Mouse (Mus musculus): ENCODE measurements around the gene Spag16. TPM values are rescaled to one million over a fixed set of nuclear protein-coding genes. Genes with fewer than 3 reads are reported as not detected.
"Not testable (repeated sequence)": the region's sequence is repeated elsewhere in the genome, so short reads cannot be mapped to it uniquely, and the experiment has no call there.

The Spag16 gene
- polyA plus RNA-seq, 1 experiment from 2014 or later, result 0.70 TPM

- no peak overlapping the region for H3K4me2 ChIP-seq
- H3K27ac ChIP-seq (replicated peaks), result no peak overlapping the region
- H3K4me1 ChIP-seq, result no peaks in the 10 kb centered on the region
- no peaks in the 10 kb centered on the region for H3K36me3 ChIP-seq
- ATAC-seq (ENCODE audit: extremely low read depth, insufficient number of reproducible peaks, low FRiP score, low TSS enrichment), result no peak
- no peak overlapping the region for H3K9ac ChIP-seq
- no peak overlapping the region for H3K4me3 ChIP-seq
- 79% methylated on average over 2 of the region's 2 CpGs for WGBS
- H3K9me3 ChIP-seq, result no peaks in the 10 kb centered on the region
- no peaks in the 10 kb centered on the region for H3K27me3 ChIP-seq (replicated peaks)
These were observed 4.2 kb downstream of the Spag16 start for GRCm38 (mm10) chr1:69831002-69831401.

DNA sequence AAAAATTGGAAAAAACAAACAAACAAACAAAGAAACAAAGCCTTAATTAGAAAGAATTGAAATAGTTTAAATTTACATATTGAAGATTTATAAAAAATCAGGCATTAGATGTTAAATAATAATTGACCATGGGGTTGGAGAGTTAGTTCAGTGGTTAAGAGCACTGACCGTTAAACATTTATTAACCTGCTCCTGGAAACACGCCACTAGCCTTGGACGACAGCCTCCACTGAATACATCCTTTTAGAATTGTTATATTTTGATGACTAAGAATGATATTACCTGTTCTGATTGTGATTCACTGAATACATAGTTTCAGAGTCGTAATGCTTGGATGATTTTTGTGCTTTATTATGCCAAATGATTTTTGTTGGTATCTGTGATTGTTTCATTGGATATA is 6.7 kb downstream of the Spag16 start:
- not testable (repeated sequence) for H3K4me2 ChIP-seq; H3K27ac ChIP-seq (replicated peaks); H3K9me3 ChIP-seq; H3K4me3 ChIP-seq; H3K27me3 ChIP-seq (replicated peaks); H3K36me3 ChIP-seq; H3K4me1 ChIP-seq; H3K9ac ChIP-seq; ATAC-seq (ENCODE audit: extremely low read depth, insufficient number of reproducible peaks, low FRiP score, low TSS enrichment)
- 73% methylated on average over 4 of the region's 4 CpGs for WGBS

DNA sequence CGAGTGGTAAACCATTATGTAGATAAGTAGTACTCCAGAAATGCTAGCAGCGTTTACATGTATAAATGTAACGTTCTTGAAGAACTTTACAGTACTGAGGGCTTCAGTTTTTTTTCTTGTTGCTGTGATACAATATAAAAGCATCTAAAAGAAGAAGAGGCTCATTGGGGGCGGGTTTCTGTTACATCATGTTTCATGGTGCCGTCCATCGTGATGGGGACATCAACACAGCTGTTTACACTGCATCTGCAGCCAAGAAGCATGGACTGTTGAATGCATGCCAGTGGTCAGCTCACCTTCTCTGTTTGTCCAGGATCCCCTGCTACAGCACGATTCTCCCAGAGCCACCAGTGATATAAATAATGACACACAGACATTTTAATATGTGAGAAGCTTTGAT is 26.7 kb downstream of the Spag16 start:
- no peaks in the 10 kb centered on the region for H3K27me3 ChIP-seq (replicated peaks)
- H3K9me3 ChIP-seq, result no peaks in the 10 kb centered on the region
- H3K4me2 ChIP-seq, result no peak overlapping the region
- no peak for ATAC-seq (ENCODE audit: extremely low read depth, insufficient number of reproducible peaks, low FRiP score, low TSS enrichment)
- no peaks in the 10 kb centered on the region for H3K36me3 ChIP-seq
- no peak overlapping the region for H3K4me3 ChIP-seq
- 69% methylated on average over 7 of the region's 7 CpGs for WGBS
- no peak overlapping the region for H3K27ac ChIP-seq (replicated peaks)
- no peak overlapping the region for H3K9ac ChIP-seq
- no peaks in the 10 kb centered on the region for H3K4me1 ChIP-seq

DNA sequence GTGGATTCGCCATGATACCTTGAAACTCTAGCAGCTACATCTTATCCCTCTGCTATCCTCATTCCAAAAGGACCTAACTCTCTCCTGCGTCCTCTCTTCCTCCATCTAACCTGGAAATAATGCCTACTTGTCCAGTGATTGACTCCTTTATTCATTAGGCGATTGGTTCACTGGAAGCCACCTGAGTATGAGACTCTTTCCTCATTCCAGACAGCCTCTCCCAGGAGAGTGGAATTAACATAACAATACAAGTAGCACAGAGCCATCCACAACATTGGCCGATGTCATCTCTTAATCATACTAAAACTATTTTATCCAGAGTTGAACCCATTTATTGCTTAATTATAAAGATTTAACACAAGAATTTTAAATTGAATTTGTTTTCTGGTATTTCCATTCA is 41.0 kb downstream of the Spag16 start:
- Histone ChIP-seq H3K9ac (no peak overlapping the region), H3K4me3 (no peak overlapping the region), H3K36me3 (no peaks in the 10 kb centered on the region), H3K9me3 (no peaks in the 10 kb centered on the region), H3K4me2 (no peak overlapping the region), H3K4me1 (no peaks in the 10 kb centered on the region), H3K27ac (replicated peaks) (no peak overlapping the region), H3K27me3 (replicated peaks) (no peaks in the 10 kb centered on the region)
- no peak for ATAC-seq (ENCODE audit: extremely low read depth, insufficient number of reproducible peaks, low FRiP score, low TSS enrichment)
- WGBS, result 76% methylated on average over 4 of the region's 4 CpGs

GRCm38 (mm10) chr1:69956606-69957005 is 129.8 kb downstream of the Spag16 start:
- H3K4me1 ChIP-seq, result no peaks in the 10 kb centered on the region
- no peaks in the 10 kb centered on the region for H3K36me3 ChIP-seq
- H3K9me3 ChIP-seq, result no peaks in the 10 kb centered on the region
- ATAC-seq (ENCODE audit: extremely low read depth, insufficient number of reproducible peaks, low FRiP score, low TSS enrichment), result no peak
- H3K27ac ChIP-seq (replicated peaks), result no peak overlapping the region
- no peaks in the 10 kb centered on the region for H3K27me3 ChIP-seq (replicated peaks)
- 46% methylated on average over 3 of the region's 3 CpGs for WGBS
- no peak overlapping the region for H3K4me2 ChIP-seq
- no peak overlapping the region for H3K4me3 ChIP-seq
- H3K9ac ChIP-seq, result no peak overlapping the region

DNA sequence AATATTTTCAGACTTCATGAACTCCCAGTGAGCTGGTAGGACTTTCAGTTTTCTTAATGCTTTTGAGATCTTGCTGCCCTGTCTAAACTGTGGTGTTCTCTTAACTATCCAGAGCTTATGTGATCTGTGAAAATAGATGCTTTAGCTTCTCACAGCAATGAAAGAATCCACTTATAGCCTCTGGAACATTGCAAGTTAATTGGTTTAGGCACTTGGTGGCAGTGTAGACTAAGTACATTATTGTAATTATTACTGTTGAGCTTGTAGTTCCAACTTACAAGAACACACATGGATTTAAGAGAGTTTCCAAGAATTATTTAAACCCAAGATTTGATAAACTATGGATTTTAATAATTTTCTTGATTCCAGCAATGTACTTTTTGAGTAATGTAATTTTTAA is 170.1 kb downstream of the Spag16 start:
- H3K4me1 ChIP-seq, result no peaks in the 10 kb centered on the region
- no peak overlapping the region for H3K9ac ChIP-seq

GRCm38 (mm10) chr1:70012991-70013390 is 186.2 kb downstream of the Spag16 start:
- Histone ChIP-seq H3K9me3 (no peaks in the 10 kb centered on the region), H3K4me2 (no peak overlapping the region), H3K9ac (no peak overlapping the region), H3K4me3 (no peak overlapping the region), H3K4me1 (no peaks in the 10 kb centered on the region), H3K36me3 (no peaks in the 10 kb centered on the region), H3K27ac (replicated peaks) (no peak overlapping the region), H3K27me3 (replicated peaks) (no peaks in the 10 kb centered on the region)
- no peak for ATAC-seq (ENCODE audit: extremely low read depth, insufficient number of reproducible peaks, low FRiP score, low TSS enrichment)
- WGBS, result 73% methylated on average over 3 of the region's 3 CpGs

More for the DNA sequence above, 170.1 kb downstream of the Spag16 start:
- Histone ChIP-seq H3K4me2 (no peak overlapping the region), H3K9me3 (no peaks in the 10 kb centered on the region), H3K4me3 (no peak overlapping the region), H3K36me3 (no peaks in the 10 kb centered on the region), H3K27me3 (replicated peaks) (no peaks in the 10 kb centered on the region), H3K27ac (replicated peaks) (no peak overlapping the region)
- ATAC-seq (ENCODE audit: extremely low read depth, insufficient number of reproducible peaks, low FRiP score, low TSS enrichment), result no peak

DNA sequence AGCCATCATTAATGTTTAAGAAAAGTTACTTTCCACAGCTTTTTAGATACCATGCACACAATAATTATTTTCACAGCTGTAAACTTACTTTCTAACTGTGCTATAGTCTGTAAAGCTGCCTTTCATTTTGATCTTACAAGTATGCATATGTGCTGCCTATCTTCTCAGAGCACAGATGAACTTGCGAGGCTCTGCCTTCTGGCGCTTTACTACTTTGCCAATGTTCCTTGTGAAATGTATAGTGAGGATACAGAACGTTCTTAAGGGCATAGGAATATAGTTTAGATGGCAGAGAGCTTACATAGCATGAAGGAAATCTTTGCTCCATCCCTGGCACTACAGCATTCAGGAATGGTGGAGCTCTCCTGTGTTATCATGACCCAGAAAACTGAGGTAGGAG is 210.6 kb downstream of the Spag16 start:
- H3K9ac ChIP-seq, result no peak overlapping the region
- H3K4me1 ChIP-seq, result no peaks in the 10 kb centered on the region
- H3K27ac ChIP-seq (replicated peaks), result no peak overlapping the region
- no peaks in the 10 kb centered on the region for H3K27me3 ChIP-seq (replicated peaks)
- ATAC-seq (ENCODE audit: extremely low read depth, insufficient number of reproducible peaks, low FRiP score, low TSS enrichment), result no peak
- no peak overlapping the region for H3K4me2 ChIP-seq
- no peaks in the 10 kb centered on the region for H3K36me3 ChIP-seq
- 77% methylated on average over 3 of the region's 3 CpGs for WGBS
- H3K9me3 ChIP-seq, result no peaks in the 10 kb centered on the region
- no peak overlapping the region for H3K4me3 ChIP-seq

DNA sequence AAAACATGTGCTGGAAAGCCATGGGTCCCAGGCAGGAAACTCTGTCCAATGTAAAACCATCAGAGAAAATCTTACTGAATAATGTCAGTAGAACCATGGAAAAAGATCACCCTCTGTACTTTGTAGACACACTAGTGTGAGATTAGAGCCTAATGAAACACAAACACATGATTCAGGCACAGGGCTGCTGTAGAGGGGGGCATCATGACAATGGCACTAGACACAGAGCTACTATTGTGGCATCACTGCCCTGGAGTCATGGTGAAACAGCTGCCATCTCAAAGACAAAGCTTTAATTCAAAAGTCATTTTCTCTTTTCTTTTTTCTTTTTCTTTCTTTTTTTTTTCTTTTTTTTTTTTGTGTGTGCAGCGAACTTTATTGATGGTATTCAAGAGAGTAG is 240.6 kb downstream of the Spag16 start:
- H3K27me3 ChIP-seq (replicated peaks), result no peaks in the 10 kb centered on the region
- WGBS, result 50% methylated on average over 1 of the region's 1 CpGs
- no peaks in the 10 kb centered on the region for H3K9me3 ChIP-seq
- no peak for ATAC-seq (ENCODE audit: extremely low read depth, insufficient number of reproducible peaks, low FRiP score, low TSS enrichment)
- H3K9ac ChIP-seq, result no peak overlapping the region
- no peaks in the 10 kb centered on the region for H3K4me1 ChIP-seq
- no peak overlapping the region for H3K4me3 ChIP-seq
- no peaks in the 10 kb centered on the region for H3K36me3 ChIP-seq
- no peak overlapping the region for H3K4me2 ChIP-seq
- no peak overlapping the region for H3K27ac ChIP-seq (replicated peaks)

GRCm38 (mm10) chr1:70073440-70073839 is 246.7 kb downstream of the Spag16 start:
- H3K4me3 ChIP-seq, result no peak overlapping the region
- no peak for ATAC-seq (ENCODE audit: extremely low read depth, insufficient number of reproducible peaks, low FRiP score, low TSS enrichment)
- no peaks in the 10 kb centered on the region for H3K36me3 ChIP-seq
- no peaks in the 10 kb centered on the region for H3K9me3 ChIP-seq
- H3K4me2 ChIP-seq, result no peak overlapping the region
- 0 out of 2 replicates have a peak, but pooled peaks cover 4% of the 10 kb centered on the region for H3K4me1 ChIP-seq
- H3K27ac ChIP-seq (replicated peaks), result no peak overlapping the region
- no peaks in the 10 kb centered on the region for H3K27me3 ChIP-seq (replicated peaks)
- H3K9ac ChIP-seq, result no peak overlapping the region
- WGBS, result 66% methylated on average over 6 of the region's 6 CpGs

GRCm38 (mm10) chr1:70078806-70079205 is 252.0 kb downstream of the Spag16 start:
- Histone ChIP-seq H3K9ac (no peak overlapping the region), H3K27me3 (replicated peaks) (no peaks in the 10 kb centered on the region), H3K27ac (replicated peaks) (no peak overlapping the region), H3K9me3 (no peaks in the 10 kb centered on the region), H3K4me2 (no peak overlapping the region), H3K4me3 (no peak overlapping the region), H3K4me1 (0 out of 2 replicates have a peak, but pooled peaks cover 4% of the 10 kb centered on the region), H3K36me3 (no peaks in the 10 kb centered on the region)
- WGBS, result 55% methylated on average over 6 of the region's 6 CpGs
- ATAC-seq (ENCODE audit: extremely low read depth, insufficient number of reproducible peaks, low FRiP score, low TSS enrichment), result no peak

GRCm38 (mm10) chr1:70082208-70082878 is 255.6 kb downstream of the Spag16 start:
- Histone ChIP-seq H3K4me1 (0 out of 2 replicates have a peak, but pooled peaks cover 4% of the 10 kb centered on the region), H3K9ac (no peak overlapping the region), H3K4me3 (no peak overlapping the region), H3K27me3 (replicated peaks) (no peaks in the 10 kb centered on the region), H3K9me3 (no peaks in the 10 kb centered on the region), H3K36me3 (no peaks in the 10 kb centered on the region), H3K4me2 (no peak overlapping the region), H3K27ac (replicated peaks) (no peak overlapping the region)
- WGBS, result 62% methylated on average over 7 of the region's 7 CpGs
- no peak for ATAC-seq (ENCODE audit: extremely low read depth, insufficient number of reproducible peaks, low FRiP score, low TSS enrichment)

Measured in heart, embryonic 13.5 days (tissue).